Mouse (Mus musculus) embryonic facial prominence, embryonic 11.5 days (tissue): ENCODE measurements around the gene Lrrc49. TPM values are rescaled to one million over a fixed set of nuclear protein-coding genes. Genes with fewer than 3 reads are reported as not detected.
A peak's percentile ranks its signal among the peaks of the same experiment; 100 is the strongest.

Experiments
- ATAC-seq: fragments of 200-750 bp; cut with Nextera tagmentation; replicated peaks from 2 replicates; pipeline ENCODE4 v1.8.0; 2017; ENCODE audit warnings: low read depth; ENCODE audit not compliant: insufficient number of reproducible peaks, low FRiP score, low TSS enrichment
- DNase-seq: peaks from one replicate; pipeline ENCODE4 v3.0.0-alpha.2; 2015; ENCODE audit warnings: low spot score
- H3K27ac ChIP-seq: fragments of 300-500 bp; sonication (generic); replicated peaks from 2 replicates; pipeline ENCODE4 v1.5.1; 2014; ENCODE audit warnings: mild to moderate bottlenecking, low read depth, low read length, control low read depth
- H3K27me3 ChIP-seq: fragments of 300-500 bp; sonication (generic); 2 replicates; pipeline ENCODE4 v1.6.1; 2014; ENCODE audit warnings: mild to moderate bottlenecking, low read length, moderate library complexity, mixed read lengths; ENCODE audit not compliant: control insufficient read depth, insufficient read depth
- H3K36me3 ChIP-seq: fragments of 300-500 bp; sonication (generic); replicated peaks from 2 replicates; pipeline ENCODE4 v1.6.1; 2014; ENCODE audit warnings: low read depth, mild to moderate bottlenecking, low read length, moderate library complexity, mixed read lengths; ENCODE audit not compliant: control insufficient read depth, insufficient read depth
- H3K4me1 ChIP-seq: fragments of 300-500 bp; sonication (generic); 2 replicates; pipeline ENCODE4 v1.6.1; 2014; ENCODE audit warnings: low read length, mixed read lengths; ENCODE audit not compliant: control insufficient read depth, insufficient read depth
- H3K4me2 ChIP-seq: fragments of 300-500 bp; sonication (generic); 2 replicates; pipeline ENCODE4 v1.6.1; 2014; ENCODE audit warnings: low read depth, mild to moderate bottlenecking, control low read depth, low read length, moderate library complexity
- H3K4me3 ChIP-seq: fragments of 300-500 bp; sonication (generic); 2 replicates; pipeline ENCODE4 v1.5.1; 2014; ENCODE audit warnings: low read depth, low read length, control low read depth
- H3K9ac ChIP-seq: fragments of 300-500 bp; sonication (generic); replicated peaks from 2 replicates; pipeline ENCODE4 v1.6.1; 2014; ENCODE audit warnings: mild to moderate bottlenecking, control low read depth, low read length
- H3K9me3 ChIP-seq: fragments of 300-500 bp; sonication (generic); replicated peaks from 2 replicates; pipeline ENCODE4 v1.6.1; 2016; ENCODE audit warnings: mild to moderate bottlenecking, low read length, inconsistent platforms, mixed read lengths; ENCODE audit not compliant: control insufficient read depth
- WGBS: fragments of 180-500 bp; shearing (Covaris S2); extraction: QIAGEN DNeasy Blood & Tissue Kit; methylation state at CpG from one replicate; pipeline ENCODE4 v1.1.7; 2014; 5-methylcytosine and 5-hydroxymethylcytosine counted together
- polyA plus RNA-seq: library from polyadenylated mRNA; unstranded; fragments of >200 nt; fragmentation: Nextera tagmentation; extraction: Ambion mirVana; gene quantifications from 2 replicates; pipeline ENCODE4 v1.2.1, GENCODE M21; 2014

The Lrrc49 gene
- polyA plus RNA-seq, 1 experiment from 2014 or later: 38.7 TPM

DNA sequence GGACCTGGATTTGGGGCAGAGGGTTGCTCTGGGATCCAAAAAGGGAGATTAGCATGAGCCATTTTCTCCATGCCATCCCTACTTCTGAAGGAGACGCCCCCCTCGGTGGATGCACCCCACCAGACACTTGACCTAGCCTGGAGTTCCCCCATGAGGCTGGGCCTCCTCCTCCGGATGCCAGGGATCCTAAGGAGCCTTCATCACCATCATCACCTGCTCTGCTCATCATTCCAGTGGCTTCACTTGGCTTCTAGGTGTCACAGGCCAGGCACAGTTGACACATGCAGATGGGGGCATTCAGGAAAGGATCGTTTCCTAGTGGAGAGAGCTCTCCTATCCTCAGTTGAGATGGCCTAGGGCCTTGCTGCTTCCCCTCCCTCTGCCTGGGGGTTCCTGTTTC is 25.7 kb upstream of the Lrrc49 start:
- H3K9ac ChIP-seq: peak overlapping the region; percentile 80; the same call in 1 of the 2 replicates
- H3K27ac ChIP-seq: no peak overlapping the region
- no peaks in the 10 kb centered on the region for H3K9me3 ChIP-seq
- peak overlapping the region; percentile 99 for H3K4me2 ChIP-seq
- H3K4me1 ChIP-seq: no peaks in the 10 kb centered on the region
- peak overlapping the region; percentile 64 for H3K4me3 ChIP-seq
- ATAC-seq: no peak
- 46% methylated on average over 4 of the region's 4 CpGs for WGBS
- H3K36me3 ChIP-seq: no peaks in the 10 kb centered on the region
- no peaks in the 10 kb centered on the region; the same call in 1 of the 2 replicates for H3K27me3 ChIP-seq
- no peak for DNase-seq

DNA sequence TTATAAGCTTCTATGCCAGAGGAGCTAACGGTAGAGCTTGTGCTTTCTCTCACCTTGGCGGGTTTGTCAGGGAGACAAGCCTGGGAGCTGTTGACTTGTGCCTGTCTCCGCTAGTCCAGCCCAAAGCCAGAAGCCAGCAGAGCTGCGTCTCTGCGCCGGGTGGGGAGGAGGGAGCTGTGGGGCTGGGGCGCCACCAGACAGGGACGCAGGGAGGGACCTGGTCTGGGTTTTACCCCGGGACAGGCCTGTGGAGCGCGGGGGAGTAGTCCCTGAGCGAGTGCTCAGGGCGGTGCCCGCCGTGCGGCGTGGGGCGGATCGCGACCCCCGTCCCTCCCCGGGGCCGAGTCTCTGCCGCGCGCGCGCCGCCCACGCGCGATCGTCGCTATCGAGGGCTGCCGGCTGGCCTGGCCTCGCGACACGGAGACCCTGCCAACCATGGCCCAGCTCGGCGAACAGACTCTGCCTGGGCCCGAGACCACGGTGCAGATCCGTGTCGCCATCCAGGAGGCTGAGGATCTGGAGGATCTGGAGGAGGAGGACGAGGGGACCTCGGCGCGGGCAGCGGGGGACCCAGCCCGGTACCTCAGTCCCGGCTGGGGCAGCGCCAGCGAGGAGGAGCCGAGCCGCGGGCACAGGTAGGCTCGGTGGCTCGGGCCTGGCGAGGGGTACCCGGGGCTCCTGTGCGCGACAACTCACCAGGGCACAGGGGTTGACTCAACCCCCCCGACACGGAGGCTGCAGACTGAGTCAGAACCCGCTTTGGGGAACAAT is 25.0 kb upstream of the Lrrc49 start, which contains the start of gene Larp6:
Gene Larp6 (plus strand): TSS at position 219 of the 771 bp plus-strand sequence.
- Histone ChIP-seq H3K4me3 (peak within 1 kb of the TSS; percentile 64), H3K9me3 (no peaks in the 10 kb centered on the region), H3K27ac (no peak within 1 kb of the TSS), H3K9ac (peak within 1 kb of the TSS; percentile 80), H3K36me3 (no peaks in the 10 kb centered on the region), H3K4me2 (peak within 1 kb of the TSS; percentile 99), H3K4me1 (no peaks in the 10 kb centered on the region), H3K27me3 (no peaks in the 10 kb centered on the region; the same call in 1 of the 2 replicates)
- peak; percentile 56 for DNase-seq
- no peak; the same call in 1 of the 2 replicates for ATAC-seq
- WGBS: under 1% methylated on average over 65 of the region's 66 CpGs

DNA sequence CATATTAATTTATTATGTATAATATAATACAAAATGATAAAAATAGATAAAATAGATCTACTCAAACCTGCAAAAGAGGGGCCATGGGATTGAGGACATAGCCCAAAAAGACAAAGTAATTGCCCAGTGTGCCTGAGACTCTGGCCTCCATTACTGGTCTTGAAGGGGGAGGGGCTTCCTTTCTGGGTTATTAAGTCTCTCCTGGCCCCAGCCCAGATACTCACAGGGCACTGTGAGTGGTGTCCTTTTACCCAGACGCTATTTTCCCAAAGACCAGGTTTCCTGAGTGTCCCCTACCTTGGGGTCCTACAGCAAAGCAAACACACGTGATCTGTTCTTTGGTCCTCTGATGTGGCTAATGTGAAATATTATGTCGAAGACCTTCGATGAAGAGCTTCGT is 24.1 kb upstream of the Lrrc49 start:
- Histone ChIP-seq H3K9ac (no peak overlapping the region), H3K4me3 (no peak overlapping the region), H3K36me3 (no peaks in the 10 kb centered on the region), H3K4me2 (no peak overlapping the region), H3K9me3 (no peaks in the 10 kb centered on the region), H3K27me3 (no peaks in the 10 kb centered on the region; the same call in 1 of the 2 replicates), H3K27ac (no peak overlapping the region), H3K4me1 (no peaks in the 10 kb centered on the region)
- no peak for DNase-seq
- ATAC-seq: no peak
- 73% methylated on average over 5 of the region's 5 CpGs for WGBS

DNA sequence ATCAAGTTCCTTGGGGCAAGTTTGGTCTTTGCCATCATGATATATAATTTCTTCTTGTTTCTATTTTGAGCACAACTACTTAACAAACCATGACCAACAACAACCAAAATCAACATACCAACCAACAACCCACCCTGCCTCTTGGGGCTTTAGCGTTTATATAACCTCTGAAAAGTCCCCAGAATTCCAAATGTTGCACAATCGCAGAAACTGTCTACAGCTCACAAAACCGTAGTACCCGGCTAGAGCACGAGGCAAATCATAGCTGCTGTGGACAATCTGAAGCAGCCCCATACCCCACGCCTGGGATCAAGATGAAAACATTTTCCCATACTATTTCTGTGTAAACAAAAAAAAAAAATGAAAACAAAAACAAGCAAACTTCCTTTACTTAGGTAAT is 21.8 kb upstream of the Lrrc49 start:
- no peaks in the 10 kb centered on the region for H3K4me1 ChIP-seq

DNA sequence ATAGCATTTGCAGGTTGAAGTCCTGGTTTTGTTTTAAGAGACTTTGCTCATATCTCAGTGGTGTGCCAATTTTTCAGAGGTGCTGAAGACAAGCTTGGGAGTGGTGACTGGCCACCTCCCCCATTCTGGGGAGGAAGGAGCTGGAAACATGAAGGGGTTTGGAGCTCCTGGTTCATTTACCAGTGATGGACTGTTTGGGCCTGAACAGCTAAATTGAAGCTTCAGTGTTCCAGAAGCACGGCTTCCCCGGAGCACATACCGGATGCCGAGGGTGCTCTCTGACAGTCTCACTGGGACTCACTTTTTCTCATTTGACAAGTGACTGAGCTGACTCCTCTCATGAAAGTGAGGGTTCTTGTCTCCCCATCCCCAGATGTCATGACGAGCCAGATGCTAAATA is 20.6 kb upstream of the Lrrc49 start:
- Histone ChIP-seq H3K4me1 (no peaks in the 10 kb centered on the region), H3K27me3 (no peaks in the 10 kb centered on the region; the same call in 1 of the 2 replicates), H3K36me3 (no peaks in the 10 kb centered on the region), H3K9ac (no peak overlapping the region), H3K27ac (no peak overlapping the region), H3K4me2 (no peak overlapping the region), H3K4me3 (no peak overlapping the region), H3K9me3 (no peaks in the 10 kb centered on the region)
- DNase-seq (no peak), ATAC-seq (no peak)
- WGBS: 90% methylated on average over 5 of the region's 5 CpGs

More for the DNA sequence above, 21.8 kb upstream of the Lrrc49 start:
- H3K27me3 ChIP-seq: no peaks in the 10 kb centered on the region; the same call in 1 of the 2 replicates
- no peak overlapping the region for H3K9ac ChIP-seq
- no peak overlapping the region for H3K4me2 ChIP-seq
- no peak overlapping the region for H3K27ac ChIP-seq
- H3K9me3 ChIP-seq: no peaks in the 10 kb centered on the region
- no peaks in the 10 kb centered on the region for H3K36me3 ChIP-seq
- ATAC-seq (no peak), DNase-seq (no peak)
- no peak overlapping the region for H3K4me3 ChIP-seq
- 79% methylated on average over 6 of the region's 6 CpGs for WGBS

DNA sequence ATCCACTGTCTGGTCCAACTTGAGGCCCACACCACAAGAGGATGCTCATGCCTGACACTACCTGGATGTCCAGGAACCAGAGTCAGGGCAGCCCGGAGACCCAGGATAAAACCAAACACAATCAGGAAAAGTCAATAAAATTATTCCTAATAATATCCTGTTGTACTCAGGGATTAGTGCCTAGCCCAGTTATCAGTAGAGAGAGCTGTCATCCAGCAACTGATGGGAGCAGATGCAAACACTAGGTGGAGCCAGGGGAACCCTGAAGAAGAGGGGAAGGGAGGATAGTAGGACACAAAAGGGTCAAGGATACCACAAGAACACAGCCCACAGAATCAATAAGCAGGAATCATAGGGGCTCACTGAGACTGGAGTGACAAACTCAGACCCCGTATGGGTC is 19.6 kb upstream of the Lrrc49 start:
- ATAC-seq (no peak), DNase-seq (no peak)
- Histone ChIP-seq H3K36me3 (no peaks in the 10 kb centered on the region), H3K4me2 (no peak overlapping the region), H3K9ac (no peak overlapping the region), H3K27me3 (no peaks in the 10 kb centered on the region; the same call in 1 of the 2 replicates), H3K9me3 (no peaks in the 10 kb centered on the region), H3K4me1 (no peaks in the 10 kb centered on the region), H3K4me3 (no peak overlapping the region), H3K27ac (no peak overlapping the region)
- WGBS: 86% methylated on average over 2 of the region's 2 CpGs

DNA sequence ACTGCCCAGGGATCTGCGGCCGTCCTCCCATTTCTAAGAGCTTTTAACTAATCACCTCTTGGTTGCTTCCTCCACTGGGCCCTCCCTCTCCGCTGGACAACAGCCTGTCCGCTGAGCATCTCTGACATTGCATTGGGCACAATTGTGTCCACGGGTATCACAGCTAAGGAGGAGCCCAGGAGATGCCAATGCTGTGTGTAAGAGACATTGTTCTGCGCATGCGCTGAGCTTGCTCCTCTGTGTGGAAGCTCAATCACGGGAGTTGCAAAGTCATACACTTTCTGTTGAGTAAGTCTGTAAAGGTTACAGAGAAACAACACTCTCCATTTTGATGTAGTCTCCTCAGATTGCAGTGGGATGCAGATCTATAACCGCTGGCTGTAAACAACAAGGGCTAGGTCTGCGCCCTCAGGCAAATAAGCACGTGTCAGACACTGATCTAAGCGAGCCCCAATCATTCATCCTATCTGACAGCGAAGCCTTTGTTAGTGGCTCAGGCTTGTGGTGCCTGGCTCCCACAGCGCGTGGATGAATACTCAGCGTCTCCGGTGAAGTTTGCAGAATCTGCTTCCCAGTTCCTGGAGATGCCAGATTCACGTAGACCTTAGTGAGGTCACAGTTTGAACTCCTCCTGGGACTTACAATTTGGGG is 11.7 kb upstream of the Lrrc49 start:
- no peaks in the 10 kb centered on the region for H3K36me3 ChIP-seq
- no peak for ATAC-seq
- no peak for DNase-seq

More for the DNA sequence above, 11.7 kb upstream of the Lrrc49 start:
- Histone ChIP-seq H3K4me3 (no peak overlapping the region), H3K27ac (no peak overlapping the region), H3K27me3 (no peaks in the 10 kb centered on the region), H3K9ac (no peak overlapping the region), H3K4me2 (no peak overlapping the region), H3K4me1 (no peaks in the 10 kb centered on the region), H3K9me3 (no peaks in the 10 kb centered on the region)
- WGBS: 54% methylated on average over 18 of the region's 18 CpGs
